Mouse (Mus musculus) lung, adult 18-20 months (tissue): Measurements from ENCODE around the gene Lrguk.

Source experiments
- DNase-seq, 2 experiments: peaks; one replicate each; pipeline ENCODE4 v3.0.0; 2022; ENCODE audit warnings: mixed read lengths in 2 of 2

Gene Lrguk

GRCm38 (mm10) chr6:34028933-34029745, at the start of gene Lrguk:
Gene Lrguk, plus strand, starts transcription at chr6:34029448.
- peak; percentile 82 to 87 for DNase-seq

DNA sequence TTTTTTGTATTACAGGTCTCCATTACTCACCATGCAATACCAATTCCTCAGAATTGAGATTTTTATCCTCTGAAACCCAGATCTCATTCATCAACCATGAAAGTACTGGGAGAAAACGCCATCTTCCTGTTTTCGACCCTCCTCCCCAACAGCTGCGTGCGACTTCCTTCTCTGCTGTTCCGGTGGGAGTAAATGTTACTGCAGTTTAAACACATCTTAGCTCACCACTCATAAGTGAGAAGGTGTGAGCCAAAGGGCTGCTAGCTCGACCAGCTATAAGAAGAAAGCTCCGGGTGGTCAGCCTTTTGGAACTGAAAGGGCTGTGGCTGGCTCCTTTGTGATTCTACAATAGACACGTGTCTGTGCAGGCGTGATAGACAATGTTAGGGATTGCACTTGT, 46.5 kb upstream of the Lrguk start:
- no peak for DNase-seq

DNA sequence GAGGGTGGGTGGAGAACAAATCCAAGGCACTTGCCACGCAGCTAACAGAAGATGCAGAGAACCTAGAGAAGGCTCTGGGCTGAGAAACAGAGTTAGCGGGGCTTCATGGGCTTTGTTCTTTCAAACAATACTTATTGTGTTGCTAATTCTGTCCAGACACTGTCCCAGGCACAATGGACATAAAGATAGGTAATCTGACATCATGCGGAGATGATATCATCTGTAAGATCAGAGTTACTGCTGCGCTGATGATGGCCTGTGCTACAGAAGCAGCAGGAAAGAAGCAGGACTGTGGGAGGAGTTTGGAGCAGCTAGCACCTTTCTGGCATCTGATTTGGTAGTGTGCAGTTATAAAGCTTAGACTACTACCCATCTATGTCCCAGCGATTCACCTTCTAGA, 42.1 kb upstream of the Lrguk start:
- DNase-seq, result no peak

- no peak for DNase-seq
Measured at GRCm38 (mm10) chr6:33992213-33993034, 36.8 kb upstream of the Lrguk start.

DNA sequence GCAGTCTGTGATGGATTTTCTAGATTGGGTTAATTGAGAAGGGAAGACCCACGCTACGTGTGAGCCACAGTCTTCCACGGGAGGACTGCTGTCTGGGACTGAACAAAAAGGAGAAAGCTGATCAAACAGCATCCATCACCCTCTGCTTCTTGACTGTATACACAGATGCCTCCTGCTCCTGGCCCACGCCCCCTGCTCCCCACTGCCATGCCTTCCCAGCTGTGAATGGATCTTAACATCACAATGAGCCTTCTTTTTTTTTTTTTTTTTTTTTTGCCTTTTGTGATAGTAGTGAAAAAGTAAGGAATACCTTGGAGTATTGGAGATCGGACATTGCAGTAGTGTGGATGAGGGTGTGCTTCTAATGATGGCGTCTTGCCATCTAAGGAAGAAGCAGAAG, 35.4 kb upstream of the Lrguk start:
- no peak for DNase-seq

DNA sequence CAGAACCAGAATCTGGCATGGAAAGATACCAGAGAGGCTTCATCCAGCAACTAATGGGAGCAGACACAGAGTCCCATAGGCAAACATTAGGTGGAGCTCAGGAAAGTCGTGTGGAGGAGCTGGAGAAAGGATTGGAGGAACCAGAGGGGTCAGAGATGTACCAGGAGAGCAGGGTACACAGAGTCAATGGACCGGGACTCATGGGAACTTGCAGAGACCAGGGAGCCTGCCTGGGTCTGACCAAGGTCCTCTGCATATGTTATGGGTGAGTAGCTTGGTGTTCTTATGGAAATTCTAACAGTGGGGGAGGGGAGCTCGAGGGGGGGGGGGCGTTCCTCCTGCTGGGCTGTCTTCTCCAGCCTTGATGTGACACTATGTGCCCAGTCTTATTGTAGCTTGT, 30.7 kb upstream of the Lrguk start:
- DNase-seq, result no peak

- DNase-seq, result no peak
Measured at GRCm38 (mm10) chr6:33999530-33999929, 29.7 kb upstream of the Lrguk start.

DNA sequence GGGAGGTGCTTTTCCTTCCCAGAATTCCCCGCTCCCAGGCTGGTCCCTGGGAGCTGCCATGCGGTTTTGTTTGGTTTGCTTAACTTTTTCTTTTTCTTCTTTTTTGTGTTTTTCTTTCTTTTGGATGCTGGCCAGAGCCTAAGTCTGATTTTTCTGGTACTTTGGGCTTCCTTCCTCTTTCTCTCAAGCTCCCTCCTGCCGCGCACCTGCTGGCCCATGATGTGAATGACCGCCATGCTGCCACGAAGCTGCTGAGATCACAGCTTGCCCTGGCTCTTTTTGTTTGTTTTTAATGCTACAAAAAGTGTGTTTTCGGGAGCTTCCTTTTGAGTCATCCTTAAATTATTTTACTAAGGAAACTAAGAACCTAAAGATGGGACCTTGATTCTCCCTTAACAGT, 28.6 kb upstream of the Lrguk start:
- DNase-seq, result no peak

DNA sequence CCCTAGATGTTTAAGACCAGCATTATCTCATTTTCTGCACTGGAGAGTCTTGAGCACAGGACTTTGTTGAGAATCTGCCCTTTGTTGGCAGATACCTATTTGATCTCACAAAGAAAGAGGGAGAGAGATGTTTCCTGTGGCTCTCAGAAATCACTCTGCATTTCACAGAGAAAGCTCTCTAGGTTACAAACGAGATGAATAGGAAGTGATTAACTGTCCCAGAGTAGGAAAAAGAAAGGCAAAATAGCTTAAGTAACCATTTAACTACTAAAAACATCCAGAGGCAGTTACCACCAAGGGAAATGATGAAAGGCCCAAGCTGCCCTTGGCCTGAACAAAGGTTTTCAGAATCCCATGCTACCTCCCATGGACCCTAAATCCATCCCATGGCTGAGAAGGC, 26.2 kb upstream of the Lrguk start:
- no peak for DNase-seq

- no peak for DNase-seq
Measured at GRCm38 (mm10) chr6:34013469-34013868, 15.8 kb upstream of the Lrguk start.

- DNase-seq, result no peak
Measured at GRCm38 (mm10) chr6:34029746-34030027, 439 bp downstream of the Lrguk start.

DNA sequence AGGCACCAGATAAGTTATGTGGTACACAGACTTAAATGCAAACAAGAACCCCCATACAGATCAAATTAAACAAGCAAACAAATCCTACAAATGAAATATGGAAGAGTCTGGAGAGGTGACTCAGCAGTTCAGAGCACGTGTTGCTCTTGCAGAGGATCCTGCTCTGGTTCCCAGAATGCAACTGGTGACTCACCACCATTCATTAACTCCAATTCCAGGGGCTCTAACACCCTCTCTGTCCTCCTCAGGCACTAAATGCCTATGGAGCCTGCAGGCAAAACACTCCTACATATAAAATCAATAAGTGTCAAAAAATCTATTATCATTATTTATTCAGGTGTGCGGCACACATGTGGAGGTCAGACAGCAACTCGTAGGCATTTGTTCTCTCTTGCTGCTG, 4.8 kb downstream of the Lrguk start:
- no peak for DNase-seq

DNA sequence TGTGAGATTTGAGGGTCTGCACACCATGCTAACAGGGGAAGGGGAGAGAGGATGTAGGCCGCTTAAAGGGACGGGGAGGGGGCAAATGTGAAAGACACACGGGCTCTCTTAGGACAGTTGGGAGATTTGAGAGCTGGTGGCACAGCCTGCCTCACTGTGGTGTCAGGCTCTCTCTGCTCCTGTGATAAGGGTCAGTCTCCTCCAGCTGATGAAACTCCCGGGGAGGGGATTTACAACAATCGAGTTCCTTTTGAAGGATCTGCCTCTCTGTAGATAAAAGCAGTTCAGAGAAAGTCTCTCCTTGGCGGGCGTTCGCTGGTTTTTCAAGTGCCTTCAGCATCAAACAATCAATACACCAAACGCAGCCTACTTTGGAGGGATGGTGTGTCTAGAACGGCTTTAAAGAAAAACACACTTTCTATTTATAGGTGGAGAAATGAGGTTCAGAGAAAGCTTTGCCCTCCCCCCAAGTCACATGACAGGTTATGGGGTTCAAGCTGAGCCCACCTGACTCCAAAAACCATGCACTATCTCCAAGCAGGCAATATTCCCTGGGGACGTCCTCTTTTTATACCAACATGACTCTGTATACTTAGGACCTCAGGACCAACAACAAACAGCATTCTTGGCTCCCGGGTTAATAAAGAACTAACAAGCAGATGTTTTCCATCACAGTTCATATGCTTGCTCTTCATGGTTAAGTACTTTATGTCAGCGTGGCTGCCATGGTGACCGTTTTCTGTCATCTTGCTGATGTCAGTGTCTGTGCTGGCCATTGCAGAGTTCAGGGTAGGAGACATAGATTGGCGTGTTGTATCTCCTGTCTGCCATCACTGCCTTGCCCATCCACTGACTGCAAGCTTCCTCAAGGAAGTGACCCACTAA, 5.6 kb downstream of the Lrguk start:
- DNase-seq, result peak in 1 of 2 experiments; percentile 16

- peak; percentile 52 to 56 for DNase-seq
Measured at GRCm38 (mm10) chr6:34040624-34041235, 11.5 kb downstream of the Lrguk start.

DNA sequence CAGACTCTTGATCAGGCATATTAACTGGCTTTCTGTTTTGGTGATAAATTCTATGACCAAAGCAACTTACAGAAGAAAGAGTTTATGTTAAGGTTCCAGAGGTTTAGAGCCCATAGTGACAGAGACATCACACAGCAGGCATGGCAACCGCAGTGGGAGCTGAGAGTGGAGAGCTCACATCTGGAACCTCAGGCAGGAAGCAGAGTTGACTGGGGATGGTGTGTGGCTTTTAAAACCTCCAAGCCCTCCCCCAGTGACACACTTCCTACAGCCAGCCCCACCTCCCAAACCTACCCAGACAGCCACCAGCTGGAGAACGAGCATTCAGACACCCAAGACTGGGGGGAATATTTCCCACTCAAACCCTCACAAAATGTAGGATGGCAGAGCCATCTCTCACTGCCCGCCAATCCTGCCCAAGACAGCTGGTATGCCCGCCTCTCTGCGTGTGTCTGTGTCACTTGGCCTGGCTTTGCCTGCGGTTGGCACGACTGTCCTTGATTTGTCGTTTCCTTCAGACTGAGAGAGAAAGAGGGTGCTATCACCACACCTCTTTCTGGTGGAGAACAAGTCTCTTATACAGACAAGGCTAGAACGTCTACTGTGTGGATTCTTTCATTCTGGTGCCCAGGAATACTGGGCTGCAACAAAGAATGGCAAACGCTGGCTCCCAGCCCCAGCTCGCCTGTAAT, 12.5 kb downstream of the Lrguk start:
- no peak for DNase-seq

GRCm38 (mm10) chr6:34044228-34044811, 15.1 kb downstream of the Lrguk start:
- peak; percentile 8 to 24 for DNase-seq

GRCm38 (mm10) chr6:34044846-34045540, 15.7 kb downstream of the Lrguk start:
- no peak for DNase-seq

DNA sequence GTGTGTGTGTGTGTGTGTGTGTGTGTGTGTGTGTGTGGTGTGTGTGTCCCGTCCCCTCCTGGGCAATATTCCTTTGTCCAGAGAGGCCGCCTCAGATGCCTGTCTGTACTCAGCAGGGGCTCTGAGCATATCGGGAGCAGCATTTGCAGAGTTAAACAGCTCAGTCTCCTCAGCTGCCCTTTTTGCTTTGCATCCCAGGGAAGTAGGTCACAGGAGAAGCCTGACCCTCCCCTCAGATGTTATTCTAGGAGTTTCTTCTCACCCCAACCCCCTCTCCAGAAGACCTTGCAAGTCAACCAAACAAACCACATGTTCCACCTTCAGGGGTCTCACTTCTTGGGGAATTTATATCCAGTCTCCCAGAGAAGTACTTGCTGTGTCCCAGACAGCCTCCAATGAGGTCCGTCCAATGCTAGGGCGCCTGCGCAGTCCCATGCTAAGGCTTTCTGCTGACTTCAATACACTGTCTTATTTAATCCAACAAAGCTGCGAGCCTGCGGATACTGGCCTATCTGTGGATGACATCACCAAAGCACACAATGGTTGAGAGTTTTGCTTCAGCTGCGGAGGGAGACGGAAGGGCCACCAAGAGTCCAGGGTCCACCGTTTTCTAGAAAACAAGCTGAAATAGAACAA, 17.4 kb downstream of the Lrguk start:
- no peak for DNase-seq

DNA sequence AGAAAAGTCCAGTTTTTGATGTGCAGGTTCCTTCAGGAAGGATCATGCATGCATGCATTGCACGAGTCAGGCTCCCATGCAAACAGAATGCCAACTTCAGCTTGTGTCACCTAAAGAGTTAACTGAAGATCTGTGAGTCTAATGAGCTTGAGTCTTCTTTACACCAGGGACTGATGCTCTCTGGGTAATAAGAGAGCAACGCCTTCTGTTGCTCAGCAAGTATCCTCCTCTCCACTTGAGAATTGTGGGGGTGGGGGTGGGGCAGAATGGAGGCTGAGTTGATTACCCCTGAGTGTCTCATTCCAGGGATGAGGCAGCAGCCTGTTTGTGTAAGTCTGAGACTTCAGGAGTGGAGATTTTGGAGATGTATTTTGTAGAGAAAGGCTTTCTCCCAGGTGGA, 20.2 kb downstream of the Lrguk start:
- DNase-seq, result no peak

- DNase-seq, result no peak
Measured at GRCm38 (mm10) chr6:34059741-34060140, 30.5 kb downstream of the Lrguk start.

DNA sequence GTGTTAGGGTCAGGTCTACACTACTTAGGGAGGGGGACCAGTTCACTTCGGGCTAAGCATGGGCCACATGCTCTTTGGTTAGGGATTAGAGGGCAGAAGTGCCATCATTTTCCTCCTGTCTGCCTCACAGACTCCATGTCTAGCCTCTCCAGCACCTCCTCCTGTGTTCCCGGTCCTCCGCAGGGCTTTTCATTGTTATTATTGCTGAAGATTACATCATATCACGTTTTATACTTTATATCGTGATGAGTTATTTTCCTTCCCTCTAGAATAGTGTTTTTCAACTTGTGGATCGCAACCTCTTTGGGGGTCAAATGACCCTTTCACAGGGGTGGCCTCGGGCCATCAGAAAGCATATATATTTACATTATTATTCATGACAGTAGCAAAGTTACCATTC, 37.5 kb downstream of the Lrguk start:
- no peak for DNase-seq
